Mouse (Mus musculus): ENCODE results near the gene Tbx6. TPM values are rescaled to one million over a fixed set of nuclear protein-coding genes. Genes with fewer than 3 reads are reported as not detected.

The Tbx6 gene
- polyA plus RNA-seq, 1 experiment from 2014 or later = 0.75 TPM

DNA sequence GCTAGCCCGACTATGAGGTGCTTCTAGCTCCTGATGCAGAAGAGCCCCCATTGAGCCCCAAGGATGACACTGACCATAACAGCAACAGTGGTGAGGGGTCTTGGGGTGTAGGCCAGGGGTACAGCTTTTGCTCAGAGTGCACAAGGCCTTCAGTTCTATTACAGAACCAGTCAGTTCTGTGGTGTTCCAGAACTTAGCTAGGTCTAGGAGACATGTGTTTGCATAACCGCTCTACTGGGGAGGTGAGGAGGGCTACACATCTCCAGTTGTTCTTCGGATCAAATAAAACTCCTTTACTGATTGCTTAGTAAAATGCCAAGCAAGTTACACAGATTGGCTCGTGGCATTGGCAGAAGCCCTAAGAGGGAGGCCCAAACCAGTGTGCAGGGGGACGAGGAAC is 50.3 kb downstream of the Tbx6 start, which contains the start of gene 4930451I11Rik:
TSS of gene 4930451I11Rik (minus strand) at position 101 of the 400 bp plus-strand sequence.
- 53% methylated on average over 5 of the region's 5 CpGs for WGBS
- ATAC-seq (ENCODE audit: low FRiP score, low read depth) = 0 out of 2 replicates have a peak, but pooled peaks have one; percentile 10
- no peak within 1 kb of the TSS for H3K9ac ChIP-seq
- H3K4me2 ChIP-seq = peak within 1 kb of the TSS; percentile 61
- no peaks in the 10 kb centered on the region for H3K36me3 ChIP-seq
- no peaks in the 10 kb centered on the region for H3K27me3 ChIP-seq
- 0 out of 2 replicates have a peak within 1 kb of the TSS, but pooled peaks have one; percentile 54 for H3K27ac ChIP-seq (replicated peaks)
- no peaks in the 10 kb centered on the region for H3K9me3 ChIP-seq
- H3K4me3 ChIP-seq = peak within 1 kb of the TSS; percentile 27
- H3K4me1 ChIP-seq (replicated peaks) = peaks cover 25% of the 10 kb centered on the region

DNA sequence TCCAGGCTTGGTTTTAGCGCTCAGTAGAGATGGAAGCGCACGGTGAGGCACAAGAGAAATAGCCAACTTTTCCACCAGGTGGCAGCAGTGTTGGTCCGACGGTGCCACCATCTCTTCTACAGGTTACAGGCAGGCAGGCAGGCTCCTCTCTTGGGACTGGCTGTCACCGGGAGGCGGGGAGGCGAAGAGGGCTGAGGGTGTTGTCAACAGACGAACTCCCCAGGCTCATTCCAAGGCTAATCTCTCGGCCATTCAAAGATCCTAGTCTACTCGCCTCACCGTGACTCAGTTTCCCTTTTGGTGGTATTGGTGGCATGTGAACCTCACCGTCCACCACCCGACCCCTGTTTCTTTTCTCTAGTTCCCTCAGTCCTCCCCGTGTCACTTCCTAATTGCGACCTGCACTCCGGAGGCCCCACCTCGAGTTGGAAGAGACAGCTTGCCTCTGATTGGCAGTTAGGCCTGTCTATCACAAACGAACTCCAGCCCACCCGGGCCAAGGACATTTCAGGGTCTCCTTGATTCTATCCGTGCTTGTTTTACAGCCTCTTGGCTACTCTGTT is 50.8 kb downstream of the Tbx6 start:
- Histone ChIP-seq H3K27ac (replicated peaks) (0 out of 2 replicates have a peak overlapping the region, but pooled peaks have one; percentile 54), H3K4me2 (peak overlapping the region; percentile 61), H3K9ac (no peak overlapping the region), H3K9me3 (no peaks in the 10 kb centered on the region), H3K4me1 (replicated peaks) (peaks cover 20% of the 10 kb centered on the region), H3K36me3 (no peaks in the 10 kb centered on the region), H3K4me3 (peak overlapping the region; percentile 27), H3K27me3 (no peaks in the 10 kb centered on the region)
- 2% methylated on average over 21 of the region's 21 CpGs for WGBS
- ATAC-seq (ENCODE audit: low FRiP score, low read depth) = peak; percentile 79

DNA sequence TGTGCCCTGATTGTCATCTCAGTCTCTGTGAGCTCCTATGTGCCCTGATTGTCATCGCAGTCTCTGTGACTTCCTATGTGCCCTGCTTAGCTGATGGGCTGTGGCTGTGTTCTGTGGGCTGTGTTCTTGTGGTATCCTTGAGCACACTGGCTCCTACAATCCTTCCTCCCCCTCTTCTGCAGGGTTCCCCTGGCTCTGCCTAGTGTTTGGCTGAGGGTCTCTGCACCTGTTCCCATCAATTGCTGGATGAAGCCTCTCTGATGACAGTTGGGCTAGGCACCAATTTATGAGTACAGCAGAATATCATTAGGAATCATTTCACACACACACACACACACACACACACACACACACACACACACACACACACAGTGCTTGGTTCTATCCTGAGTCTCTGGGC is 52.0 kb downstream of the Tbx6 start:
- no peak overlapping the region for H3K9ac ChIP-seq
- H3K27me3 ChIP-seq = no peaks in the 10 kb centered on the region
- no peaks in the 10 kb centered on the region for H3K36me3 ChIP-seq
- 100% methylated on average over 1 of the region's 1 CpGs for WGBS
- H3K27ac ChIP-seq (replicated peaks) = no peak overlapping the region
- ATAC-seq (ENCODE audit: low FRiP score, low read depth) = no peak
- H3K4me2 ChIP-seq = no peak overlapping the region
- no peak overlapping the region for H3K4me3 ChIP-seq
- peaks cover 16% of the 10 kb centered on the region for H3K4me1 ChIP-seq (replicated peaks)
- H3K9me3 ChIP-seq = no peaks in the 10 kb centered on the region

Other genes with a start within 250 kb of the Tbx6 start
- gene Eif3c, start 215.1 kb upstream of the Tbx6 start, polyA plus RNA-seq (2015; fragmentation: Nextera tagmentation; extraction: Ambion mirVana) = 176 and 179 TPM in 2 replicates
- gene Apobr, start 196.5 kb upstream of the Tbx6 start, polyA plus RNA-seq (2015; fragmentation: Nextera tagmentation; extraction: Ambion mirVana) = 0.46 and 0.52 TPM in 2 replicates
- 33.4 and 37.2 TPM in 2 replicates for gene Cln3, start 195.7 kb upstream of the Tbx6 start, polyA plus RNA-seq (2015; fragmentation: Nextera tagmentation; extraction: Ambion mirVana)
- gene Il27, start 186.5 kb upstream of the Tbx6 start, polyA plus RNA-seq (2015; fragmentation: Nextera tagmentation; extraction: Ambion mirVana) = not detected in 2 replicates
- gene Nupr1, start 150.6 kb upstream of the Tbx6 start, polyA plus RNA-seq (2015; fragmentation: Nextera tagmentation; extraction: Ambion mirVana) = 11.7 and 14.9 TPM in 2 replicates
- gene Sgf29, start 132.2 kb upstream of the Tbx6 start, polyA plus RNA-seq (2015; fragmentation: Nextera tagmentation; extraction: Ambion mirVana) = 58.7 and 61.0 TPM in 2 replicates
- gene Sult1a1, start 105.1 kb upstream of the Tbx6 start, polyA plus RNA-seq (2015; fragmentation: Nextera tagmentation; extraction: Ambion mirVana) = 7.3 and 10.5 TPM in 2 replicates
- 139 and 143 TPM in 2 replicates for gene Bola2, start 86.1 kb upstream of the Tbx6 start, polyA plus RNA-seq (2015; fragmentation: Nextera tagmentation; extraction: Ambion mirVana)
- 16.2 and 16.7 TPM in 2 replicates for gene Slx1b, start 85.7 kb upstream of the Tbx6 start, polyA plus RNA-seq (2015; fragmentation: Nextera tagmentation; extraction: Ambion mirVana)
- gene Coro1a, start 73.7 kb upstream of the Tbx6 start, polyA plus RNA-seq (2015; fragmentation: Nextera tagmentation; extraction: Ambion mirVana) = 104 and 108 TPM in 2 replicates
- 107 and 115 TPM in 2 replicates for gene Mapk3, start 21.9 kb upstream of the Tbx6 start, polyA plus RNA-seq (2015; fragmentation: Nextera tagmentation; extraction: Ambion mirVana)
- 1.5 TPM in 2 replicates for gene Gdpd3, start 15.1 kb upstream of the Tbx6 start, polyA plus RNA-seq (2015; fragmentation: Nextera tagmentation; extraction: Ambion mirVana)
- 191 and 203 TPM in 2 replicates for gene Ypel3, start 4.5 kb upstream of the Tbx6 start, polyA plus RNA-seq (2015; fragmentation: Nextera tagmentation; extraction: Ambion mirVana)
- 174 and 176 TPM in 2 replicates for gene Ppp4c, start 11.0 kb downstream of the Tbx6 start, polyA plus RNA-seq (2015; fragmentation: Nextera tagmentation; extraction: Ambion mirVana)
- gene Fam57b, start 16.2 kb downstream of the Tbx6 start, polyA plus RNA-seq (2015; fragmentation: Nextera tagmentation; extraction: Ambion mirVana) = 49.9 and 60.8 TPM in 2 replicates
- 0.43 TPM in 1 of 2 replicates, not detected in the other for gene 4930451I11Rik, start 50.2 kb downstream of the Tbx6 start, polyA plus RNA-seq (2015; fragmentation: Nextera tagmentation; extraction: Ambion mirVana)
- gene Doc2a, start 65.9 kb downstream of the Tbx6 start, polyA plus RNA-seq (2015; fragmentation: Nextera tagmentation; extraction: Ambion mirVana) = 28.2 and 28.8 TPM in 2 replicates
- 22.6 and 24.0 TPM in 2 replicates for gene Hirip3, start 80.5 kb downstream of the Tbx6 start, polyA plus RNA-seq (2015; fragmentation: Nextera tagmentation; extraction: Ambion mirVana)
- gene Ino80e, start 80.9 kb downstream of the Tbx6 start, polyA plus RNA-seq (2015; fragmentation: Nextera tagmentation; extraction: Ambion mirVana) = 91.5 and 94.6 TPM in 2 replicates
- gene Taok2, start 103.2 kb downstream of the Tbx6 start, polyA plus RNA-seq (2015; fragmentation: Nextera tagmentation; extraction: Ambion mirVana) = 56.2 and 58.1 TPM in 2 replicates
- 28.6 and 30.4 TPM in 2 replicates for gene Tmem219, start 141.4 kb downstream of the Tbx6 start, polyA plus RNA-seq (2015; fragmentation: Nextera tagmentation; extraction: Ambion mirVana)
- 118 and 130 TPM in 2 replicates for gene Kctd13, start 147.4 kb downstream of the Tbx6 start, polyA plus RNA-seq (2015; fragmentation: Nextera tagmentation; extraction: Ambion mirVana)
- gene Asphd1, start 168.1 kb downstream of the Tbx6 start, polyA plus RNA-seq (2015; fragmentation: Nextera tagmentation; extraction: Ambion mirVana) = 9.8 and 10.1 TPM in 2 replicates
- gene Sez6l2, start 169.1 kb downstream of the Tbx6 start, polyA plus RNA-seq (2015; fragmentation: Nextera tagmentation; extraction: Ambion mirVana) = 49.3 and 55.9 TPM in 2 replicates
- 131 and 140 TPM in 2 replicates for gene Cdipt, start 194.4 kb downstream of the Tbx6 start, polyA plus RNA-seq (2015; fragmentation: Nextera tagmentation; extraction: Ambion mirVana)
- gene Cdiptos, start 194.6 kb downstream of the Tbx6 start, polyA plus RNA-seq (2015; fragmentation: Nextera tagmentation; extraction: Ambion mirVana) = 0.67 and 1.4 TPM in 2 replicates
- 4.8 and 5.5 TPM in 2 replicates for gene Mvp, start 233.1 kb downstream of the Tbx6 start, polyA plus RNA-seq (2015; fragmentation: Nextera tagmentation; extraction: Ambion mirVana)
- 0.28 TPM in 1 of 2 replicates, not detected in the other for gene Pagr1b, start 235.0 kb downstream of the Tbx6 start, polyA plus RNA-seq (2015; fragmentation: Nextera tagmentation; extraction: Ambion mirVana)
- 28.1 and 46.9 TPM in 2 replicates for gene Pagr1a, start 235.9 kb downstream of the Tbx6 start, polyA plus RNA-seq (2015; fragmentation: Nextera tagmentation; extraction: Ambion mirVana)
- gene Gm42742, start 239.6 kb downstream of the Tbx6 start, polyA plus RNA-seq (2015; fragmentation: Nextera tagmentation; extraction: Ambion mirVana) = 63.3 and 77.5 TPM in 2 replicates
- 54.2 and 62.4 TPM in 2 replicates for gene Prrt2, start 239.7 kb downstream of the Tbx6 start, polyA plus RNA-seq (2015; fragmentation: Nextera tagmentation; extraction: Ambion mirVana)
- gene Maz, start 245.6 kb downstream of the Tbx6 start, polyA plus RNA-seq (2015; fragmentation: Nextera tagmentation; extraction: Ambion mirVana) = 84.0 and 87.3 TPM in 2 replicates

Measured in hindbrain, embryonic 15.5 days (tissue).